Mouse (Mus musculus) mature B cell (primary cell): ENCODE measurements around the gene Krtap17-1.

Experiments used
- in situ Hi-C: fragments of 300-500 bp; cut with MboI; formaldehyde crosslinking; loops from 2 replicates; pipeline ENCODE4 v1.14.3; 2019

Krtap17-1 gene

GRCm38 (mm10) chr11:99993620-99994383 is at the start of gene Krtap17-1:
Gene Krtap17-1 (minus strand): TSS chr11:99993994.
- in situ Hi-C loops: no loop called here

GRCm38 (mm10) chr11:100041454-100041853 is 47.7 kb upstream of the Krtap17-1 start, which contains the start of gene Krt34:
Gene Krt34 (minus strand): TSS chr11:100041554.
- in situ Hi-C loops: no loop called here

- in situ Hi-C loops: no loop called here
Observed at GRCm38 (mm10) chr11:100029768-100030167, 36.0 kb upstream of the Krtap17-1 start, which contains the start of gene Krt33b. Gene Krt33b (minus strand): TSS chr11:100029868.

- in situ Hi-C loops: no loop called here
Observed at GRCm38 (mm10) chr11:100021438-100021837, 27.6 kb upstream of the Krtap17-1 start.

GRCm38 (mm10) chr11:100019466-100019865 is 25.7 kb upstream of the Krtap17-1 start:
- in situ Hi-C loops: no loop called here

GRCm38 (mm10) chr11:100016112-100016511 is 22.3 kb upstream of the Krtap17-1 start, which contains the start of gene Krt33a:
Gene Krt33a (minus strand): TSS chr11:100016212.
- in situ Hi-C loops: no loop called here

GRCm38 (mm10) chr11:100013691-100014171 is 19.9 kb upstream of the Krtap17-1 start:
- in situ Hi-C loops: no loop called here

- in situ Hi-C loops: no loop called here
Observed at GRCm38 (mm10) chr11:100010682-100011081, 16.9 kb upstream of the Krtap17-1 start.

- in situ Hi-C loops: no loop called here
Observed at GRCm38 (mm10) chr11:100008336-100008735, 14.5 kb upstream of the Krtap17-1 start.

- in situ Hi-C loops: no loop called here
Observed at GRCm38 (mm10) chr11:100006624-100007023, 12.8 kb upstream of the Krtap17-1 start.

- in situ Hi-C loops: no loop called here
Observed at GRCm38 (mm10) chr11:100005905-100006304, 12.1 kb upstream of the Krtap17-1 start.

GRCm38 (mm10) chr11:100004846-100005245 is 11.1 kb upstream of the Krtap17-1 start:
- in situ Hi-C loops: no loop called here

- in situ Hi-C loops: no loop called here
Observed at GRCm38 (mm10) chr11:99999091-99999490, 5.3 kb upstream of the Krtap17-1 start.

GRCm38 (mm10) chr11:99994384-99994661 is 529 bp upstream of the Krtap17-1 start:
- in situ Hi-C loops: no loop called here

- in situ Hi-C loops: no loop called here
Observed at GRCm38 (mm10) chr11:99990571-99990970, 3.2 kb downstream of the Krtap17-1 start.

- in situ Hi-C loops: no loop called here
Observed at GRCm38 (mm10) chr11:99989881-99990405, 3.9 kb downstream of the Krtap17-1 start.

- in situ Hi-C loops: no loop called here
Observed at GRCm38 (mm10) chr11:99988530-99988929, 5.3 kb downstream of the Krtap17-1 start.

GRCm38 (mm10) chr11:99986180-99986647 is 7.6 kb downstream of the Krtap17-1 start, which contains the start of gene Krtap16-1:
Gene Krtap16-1 (minus strand): TSS chr11:99986597.
- in situ Hi-C loops: no loop called here

GRCm38 (mm10) chr11:99985291-99986092 is 8.3 kb downstream of the Krtap17-1 start:
- in situ Hi-C loops: no loop called here

- in situ Hi-C loops: no loop called here
Observed at GRCm38 (mm10) chr11:99983442-99983841, 10.4 kb downstream of the Krtap17-1 start.

- in situ Hi-C loops: no loop called here
Observed at GRCm38 (mm10) chr11:99982731-99983130, 11.1 kb downstream of the Krtap17-1 start.

GRCm38 (mm10) chr11:99978953-99979352 is 14.8 kb downstream of the Krtap17-1 start, which contains the start of gene Krtap29-1:
Gene Krtap29-1 (minus strand): TSS chr11:99979053.
- in situ Hi-C loops: no loop called here
